Mouse (Mus musculus): ENCODE results near the gene Tada3. TPM values are rescaled to one million over a fixed set of nuclear protein-coding genes. Genes with fewer than 3 reads are reported as not detected.

The Tada3 gene
- polyA plus RNA-seq, 1 experiment from 2014 or later: 44.8 TPM

DNA sequence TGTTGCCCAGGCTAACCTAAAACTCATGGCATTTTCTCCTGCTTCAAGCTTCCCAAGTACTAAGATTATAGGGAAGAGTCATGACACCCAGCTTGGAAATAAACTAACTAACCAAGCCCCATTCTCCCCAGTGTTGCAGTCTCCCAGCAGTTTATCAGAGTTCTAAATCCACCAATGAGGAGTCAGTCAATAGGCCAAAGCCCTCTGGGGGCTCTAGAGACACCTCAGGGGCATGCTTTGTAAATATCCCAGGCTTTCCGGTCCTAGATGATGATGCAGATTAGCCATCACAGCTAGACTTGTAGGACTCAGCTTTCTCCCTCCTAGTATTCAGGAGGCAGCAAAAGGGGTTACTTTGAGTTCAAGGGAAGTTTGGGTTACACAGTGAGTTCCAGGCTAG, 32.3 kb upstream of the Tada3 start:
- no peaks in the 10 kb centered on the region for H3K27me3 ChIP-seq (ENCODE audit: control insufficient read depth, insufficient read depth, low read length)
- no peak for ATAC-seq (replicated peaks; ENCODE audit: insufficient number of reproducible peaks, low FRiP score, low TSS enrichment)
- 70% methylated on average over 1 of the region's 1 CpGs for WGBS (ENCODE audit: insufficient replicate concordance)

DNA sequence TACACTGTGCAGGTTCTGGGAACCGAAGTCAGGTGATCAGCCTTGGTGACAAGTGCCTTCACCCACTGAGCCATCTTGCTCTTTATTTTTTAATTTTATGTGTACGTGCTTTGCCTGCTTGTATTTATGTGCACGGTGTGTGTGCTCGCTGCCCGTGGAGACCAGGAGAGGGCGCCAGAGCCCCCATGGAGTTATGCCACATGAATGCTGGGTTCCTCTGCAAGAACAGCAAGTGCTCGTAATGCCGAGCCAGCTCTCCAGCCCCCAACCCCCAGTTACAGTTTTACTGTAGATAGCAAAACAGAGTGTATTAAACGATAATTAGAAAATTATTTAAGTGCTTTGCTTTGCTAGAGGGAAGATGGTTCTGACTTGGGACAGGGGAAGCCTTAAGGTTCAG, 29.0 kb upstream of the Tada3 start:
- Histone ChIP-seq H3K9ac (ENCODE audit: low read depth, low read length) (no peak overlapping the region), H3K4me3 (ENCODE audit: low read depth, low read length) (no peak overlapping the region), H3K36me3 (ENCODE audit: control insufficient read depth, insufficient read depth, low read length) (no peaks in the 10 kb centered on the region), H3K4me1 (ENCODE audit: control insufficient read depth, insufficient read depth, low read length) (no peaks in the 10 kb centered on the region), H3K27me3 (ENCODE audit: control insufficient read depth, insufficient read depth, low read length) (no peaks in the 10 kb centered on the region), H3K27ac (ENCODE audit: low read depth, low read length) (no peak overlapping the region), H3K9me3 (replicated peaks; ENCODE audit: control insufficient read depth, low read length) (no peaks in the 10 kb centered on the region), H3K4me2 (no peak overlapping the region)
- 75% methylated on average over 9 of the region's 9 CpGs for WGBS (ENCODE audit: insufficient replicate concordance)
- ATAC-seq (replicated peaks; ENCODE audit: insufficient number of reproducible peaks, low FRiP score, low TSS enrichment): no peak

More for the DNA sequence above, 32.3 kb upstream of the Tada3 start:
- Histone ChIP-seq H3K27ac (ENCODE audit: low read depth, low read length) (no peak overlapping the region), H3K9ac (ENCODE audit: low read depth, low read length) (no peak overlapping the region), H3K36me3 (ENCODE audit: control insufficient read depth, insufficient read depth, low read length) (no peaks in the 10 kb centered on the region), H3K4me3 (ENCODE audit: low read depth, low read length) (no peak overlapping the region), H3K4me1 (ENCODE audit: control insufficient read depth, insufficient read depth, low read length) (no peaks in the 10 kb centered on the region), H3K9me3 (replicated peaks; ENCODE audit: control insufficient read depth, low read length) (no peaks in the 10 kb centered on the region), H3K4me2 (no peak overlapping the region)

DNA sequence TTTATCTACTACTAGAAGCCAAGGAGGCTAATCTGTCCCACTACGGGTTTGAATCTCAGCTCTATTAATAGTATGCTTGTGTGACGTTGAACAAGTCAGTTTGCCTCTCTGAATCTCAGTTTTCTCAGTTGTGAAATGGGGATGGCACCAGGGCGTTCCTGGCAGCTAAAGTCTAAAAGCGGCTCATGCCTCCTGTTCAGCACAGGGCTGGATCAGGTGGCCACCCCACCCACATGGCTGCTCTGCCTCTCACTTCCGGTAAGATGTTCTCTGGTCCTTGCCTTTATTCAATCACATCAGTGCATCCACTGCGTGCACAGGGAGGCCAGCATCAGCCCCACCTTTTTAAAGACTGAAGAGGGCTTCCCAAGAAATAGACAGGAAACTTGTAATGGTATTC, 27.8 kb upstream of the Tada3 start:
- Histone ChIP-seq H3K4me1 (ENCODE audit: control insufficient read depth, insufficient read depth, low read length) (no peaks in the 10 kb centered on the region), H3K4me2 (no peak overlapping the region), H3K9ac (ENCODE audit: low read depth, low read length) (no peak overlapping the region), H3K4me3 (ENCODE audit: low read depth, low read length) (no peak overlapping the region), H3K36me3 (ENCODE audit: control insufficient read depth, insufficient read depth, low read length) (no peaks in the 10 kb centered on the region), H3K27ac (ENCODE audit: low read depth, low read length) (no peak overlapping the region), H3K27me3 (ENCODE audit: control insufficient read depth, insufficient read depth, low read length) (no peaks in the 10 kb centered on the region), H3K9me3 (replicated peaks; ENCODE audit: control insufficient read depth, low read length) (no peaks in the 10 kb centered on the region)
- ATAC-seq (replicated peaks; ENCODE audit: insufficient number of reproducible peaks, low FRiP score, low TSS enrichment): no peak
- 70% methylated on average over 6 of the region's 6 CpGs for WGBS (ENCODE audit: insufficient replicate concordance)

DNA sequence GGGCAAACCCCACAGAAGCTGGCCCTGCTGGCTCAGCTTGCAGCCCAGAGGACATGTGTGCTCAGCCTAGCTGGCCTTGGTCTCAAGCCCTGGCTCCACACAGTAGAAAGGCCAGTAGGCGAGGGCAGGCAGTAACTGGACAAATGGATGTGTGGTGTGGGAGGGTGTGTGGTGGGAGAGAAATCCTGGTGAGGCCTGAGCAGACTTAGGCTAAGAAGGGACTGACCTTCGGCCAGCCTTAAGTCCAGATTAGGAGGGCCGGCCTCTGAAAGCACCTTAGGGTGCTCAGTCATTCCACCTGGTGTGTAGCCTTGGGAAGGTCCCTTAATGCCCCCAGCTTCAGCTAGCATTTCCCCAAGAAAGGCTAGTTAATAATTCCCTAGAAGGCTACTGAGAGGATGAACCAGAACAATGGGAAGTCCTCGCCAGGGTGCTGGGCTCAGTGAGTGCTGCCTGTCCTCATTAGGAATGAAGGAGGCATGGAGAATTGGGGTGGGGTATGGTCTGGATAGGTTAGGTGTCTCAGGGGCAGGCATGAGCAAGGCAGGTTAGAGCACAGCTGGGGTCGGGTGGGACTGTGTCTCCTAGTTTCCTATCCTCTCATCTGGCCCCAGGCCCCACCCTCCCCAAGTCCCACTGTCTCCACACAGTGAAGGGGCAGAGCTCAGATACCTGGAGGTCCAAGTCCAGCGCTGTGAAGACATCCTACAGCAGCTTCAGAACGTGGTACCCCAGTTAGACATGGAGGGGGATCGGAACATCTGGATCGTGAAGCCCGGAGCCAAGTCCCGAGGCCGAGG, 27.2 kb upstream of the Tada3 start:
- no peak overlapping the region for H3K4me2 ChIP-seq
- ATAC-seq (replicated peaks; ENCODE audit: insufficient number of reproducible peaks, low FRiP score, low TSS enrichment): no peak

DNA sequence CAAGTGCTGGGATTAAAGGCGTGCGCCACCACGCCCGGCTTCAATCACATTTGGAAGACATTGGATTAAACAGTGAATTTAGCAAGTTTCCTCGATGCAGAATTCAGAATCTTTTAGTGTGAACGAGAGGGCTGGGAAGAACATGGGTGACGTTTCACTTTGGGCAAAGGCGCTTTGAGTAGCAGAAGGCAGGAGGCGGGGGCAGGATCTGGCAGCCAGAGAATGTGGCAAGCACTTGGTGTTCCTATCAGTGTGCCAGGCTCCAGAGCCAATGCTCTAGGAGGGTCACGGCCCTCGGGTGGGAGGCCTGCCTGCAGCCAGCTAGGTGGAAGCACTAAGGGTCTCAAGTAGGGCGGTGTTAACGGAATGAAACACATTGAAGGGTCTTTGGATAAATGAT, 24.4 kb upstream of the Tada3 start:
- H3K4me2 ChIP-seq: no peak overlapping the region
- H3K36me3 ChIP-seq (ENCODE audit: control insufficient read depth, insufficient read depth, low read length): no peaks in the 10 kb centered on the region
- no peaks in the 10 kb centered on the region for H3K9me3 ChIP-seq (replicated peaks; ENCODE audit: control insufficient read depth, low read length)
- no peak overlapping the region for H3K27ac ChIP-seq (ENCODE audit: low read depth, low read length)
- H3K27me3 ChIP-seq (ENCODE audit: control insufficient read depth, insufficient read depth, low read length): no peaks in the 10 kb centered on the region
- no peak for ATAC-seq (replicated peaks; ENCODE audit: insufficient number of reproducible peaks, low FRiP score, low TSS enrichment)
- H3K4me1 ChIP-seq (ENCODE audit: control insufficient read depth, insufficient read depth, low read length): no peaks in the 10 kb centered on the region
- H3K9ac ChIP-seq (ENCODE audit: low read depth, low read length): no peak overlapping the region
- H3K4me3 ChIP-seq (ENCODE audit: low read depth, low read length): no peak overlapping the region
- 85% methylated on average over 13 of the region's 13 CpGs for WGBS (ENCODE audit: insufficient replicate concordance)

More for the DNA sequence above, 27.2 kb upstream of the Tada3 start:
- H3K4me3 ChIP-seq (ENCODE audit: low read depth, low read length): no peak overlapping the region
- H3K9ac ChIP-seq (ENCODE audit: low read depth, low read length): no peak overlapping the region
- no peaks in the 10 kb centered on the region for H3K27me3 ChIP-seq (ENCODE audit: control insufficient read depth, insufficient read depth, low read length)
- no peaks in the 10 kb centered on the region for H3K4me1 ChIP-seq (ENCODE audit: control insufficient read depth, insufficient read depth, low read length)
- no peak overlapping the region for H3K27ac ChIP-seq (ENCODE audit: low read depth, low read length)
- no peaks in the 10 kb centered on the region for H3K36me3 ChIP-seq (ENCODE audit: control insufficient read depth, insufficient read depth, low read length)
- H3K9me3 ChIP-seq (replicated peaks; ENCODE audit: control insufficient read depth, low read length): no peaks in the 10 kb centered on the region
- 70% methylated on average over 12 of the region's 12 CpGs for WGBS (ENCODE audit: insufficient replicate concordance)

DNA sequence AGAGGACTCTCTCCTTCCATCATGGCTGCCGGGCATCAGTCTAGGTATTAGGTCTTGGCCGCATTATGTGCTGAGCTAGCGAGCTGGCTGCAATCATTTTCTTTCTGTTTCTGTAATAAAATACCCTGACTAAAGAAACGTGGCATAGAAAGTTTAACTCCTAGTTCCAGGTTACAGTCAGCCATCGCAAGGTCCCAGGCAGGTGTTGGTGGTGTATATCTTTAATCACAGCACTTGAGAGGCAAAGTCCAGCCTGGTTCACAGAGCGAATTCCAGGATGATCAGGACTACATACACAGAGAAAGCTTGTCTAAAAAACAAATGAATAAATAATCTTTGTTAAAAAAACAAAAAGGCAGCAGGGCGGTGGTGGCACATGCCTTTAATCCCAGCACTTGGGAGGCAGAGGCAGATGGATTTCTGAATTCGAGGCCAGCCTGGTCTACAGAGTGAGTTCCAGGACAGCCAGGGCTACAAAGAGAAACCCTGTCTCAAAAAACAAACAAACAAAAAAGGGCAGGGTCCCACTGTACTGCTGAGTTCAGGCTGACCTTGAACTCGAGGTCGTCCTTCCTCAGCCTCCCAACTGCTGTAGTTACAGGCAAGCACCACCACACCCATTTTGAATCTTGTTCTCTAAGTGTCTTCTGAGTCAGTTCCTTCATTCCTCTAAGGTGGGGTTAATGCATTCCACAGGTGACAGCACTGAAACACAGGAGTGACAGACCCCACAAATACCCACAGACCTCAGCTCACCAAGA, 18.8 kb upstream of the Tada3 start:
- Histone ChIP-seq H3K4me1 (ENCODE audit: control insufficient read depth, insufficient read depth, low read length) (peaks cover 12% of the 10 kb centered on the region; the same call in 1 of the 2 replicates), H3K27ac (ENCODE audit: low read depth, low read length) (no peak overlapping the region), H3K9ac (ENCODE audit: low read depth, low read length) (no peak overlapping the region), H3K9me3 (replicated peaks; ENCODE audit: control insufficient read depth, low read length) (no peaks in the 10 kb centered on the region), H3K27me3 (ENCODE audit: control insufficient read depth, insufficient read depth, low read length) (no peaks in the 10 kb centered on the region; the same call in 1 of the 2 replicates), H3K36me3 (ENCODE audit: control insufficient read depth, insufficient read depth, low read length) (no peaks in the 10 kb centered on the region), H3K4me2 (no peak overlapping the region), H3K4me3 (ENCODE audit: low read depth, low read length) (no peak overlapping the region)
- no peak for ATAC-seq (replicated peaks; ENCODE audit: insufficient number of reproducible peaks, low FRiP score, low TSS enrichment)
- WGBS (ENCODE audit: insufficient replicate concordance): 82% methylated on average over 10 of the region's 10 CpGs

DNA sequence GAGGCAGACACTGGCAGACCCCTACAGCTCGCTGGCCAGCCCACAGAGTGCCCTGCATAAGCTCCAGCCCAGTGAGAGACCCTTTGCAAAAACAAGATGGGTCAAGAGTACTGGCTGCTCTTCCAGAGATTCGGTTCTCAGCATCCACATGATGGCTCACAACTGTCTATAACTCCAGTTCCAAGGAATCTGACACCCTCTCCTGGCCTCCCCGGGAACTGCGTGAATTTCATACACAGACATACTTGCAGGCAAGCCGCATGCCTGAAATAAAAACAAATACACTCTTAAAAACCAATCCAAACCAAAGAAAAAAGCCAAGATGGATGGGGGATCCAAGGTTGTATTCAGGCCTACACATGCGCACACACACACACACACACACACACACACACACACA, 17.8 kb upstream of the Tada3 start:
- Histone ChIP-seq H3K4me2 (no peak overlapping the region), H3K9me3 (replicated peaks; ENCODE audit: control insufficient read depth, low read length) (no peaks in the 10 kb centered on the region), H3K27me3 (ENCODE audit: control insufficient read depth, insufficient read depth, low read length) (no peaks in the 10 kb centered on the region; the same call in 1 of the 2 replicates), H3K27ac (ENCODE audit: low read depth, low read length) (no peak overlapping the region), H3K4me3 (ENCODE audit: low read depth, low read length) (no peak overlapping the region), H3K4me1 (ENCODE audit: control insufficient read depth, insufficient read depth, low read length) (peaks cover 12% of the 10 kb centered on the region; the same call in 1 of the 2 replicates), H3K36me3 (ENCODE audit: control insufficient read depth, insufficient read depth, low read length) (no peaks in the 10 kb centered on the region; the same call in 1 of the 2 replicates), H3K9ac (ENCODE audit: low read depth, low read length) (no peak overlapping the region)
- 91% methylated on average over 6 of the region's 6 CpGs for WGBS (ENCODE audit: insufficient replicate concordance)
- ATAC-seq (replicated peaks; ENCODE audit: insufficient number of reproducible peaks, low FRiP score, low TSS enrichment): no peak

DNA sequence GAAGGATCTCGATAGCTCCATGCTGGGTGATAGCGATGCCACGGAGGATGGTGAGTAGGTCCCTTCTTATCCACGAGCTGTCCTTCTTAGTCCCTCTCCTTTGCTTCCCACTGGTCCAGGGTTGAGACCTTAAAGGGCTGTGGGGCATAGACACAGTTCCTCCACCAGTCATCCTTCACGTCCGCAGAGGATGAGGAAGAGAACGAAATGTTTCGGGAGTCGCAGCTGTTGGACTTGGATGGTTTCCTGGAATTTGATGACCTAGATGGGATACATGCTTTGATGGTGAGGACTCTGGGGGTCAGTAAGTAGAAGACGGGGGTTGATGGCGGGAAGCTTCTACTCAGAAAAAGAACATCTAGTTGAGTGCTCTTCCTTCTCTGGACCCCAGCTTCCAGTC, 17.1 kb upstream of the Tada3 start:
- Histone ChIP-seq H3K4me2 (no peak overlapping the region), H3K27me3 (ENCODE audit: control insufficient read depth, insufficient read depth, low read length) (no peaks in the 10 kb centered on the region; the same call in 1 of the 2 replicates), H3K27ac (ENCODE audit: low read depth, low read length) (no peak overlapping the region), H3K4me1 (ENCODE audit: control insufficient read depth, insufficient read depth, low read length) (peaks cover 12% of the 10 kb centered on the region; the same call in 1 of the 2 replicates), H3K9me3 (replicated peaks; ENCODE audit: control insufficient read depth, low read length) (no peaks in the 10 kb centered on the region), H3K36me3 (ENCODE audit: control insufficient read depth, insufficient read depth, low read length) (peaks cover under 1% of the 10 kb centered on the region), H3K9ac (ENCODE audit: low read depth, low read length) (no peak overlapping the region), H3K4me3 (ENCODE audit: low read depth, low read length) (no peak overlapping the region)
- WGBS (ENCODE audit: insufficient replicate concordance): 86% methylated on average over 11 of the region's 11 CpGs
- no peak for ATAC-seq (replicated peaks; ENCODE audit: insufficient number of reproducible peaks, low FRiP score, low TSS enrichment)

Data from heart, embryonic 11.5 days (tissue).